Mouse (Mus musculus) layer of hippocampus, adult 2 months (tissue): ENCODE data around the gene Lrch3. TPM values are rescaled to one million over a fixed set of nuclear protein-coding genes. Genes with fewer than 3 reads are reported as not detected.

ENCODE experiments used
- DNase-seq, 2 experiments: peaks; one replicate each; pipeline ENCODE4 v3.0.0; 2022; ENCODE audit warnings: low spot score in 2 of 2
- H3K27ac ChIP-seq: fragments of 200-600 bp; 2 replicates; pipeline ENCODE4 v1.8.1; 2022
- H3K4me3 ChIP-seq: fragments of 200-600 bp; 2 replicates; pipeline ENCODE4 v1.8.1; 2022; ENCODE audit warnings: mild to moderate bottlenecking
- CTCF ChIP-seq: fragments of 200-600 bp; conservative IDR thresholded peaks from 2 replicates; pipeline ENCODE4 v1.8.1; 2022; ENCODE audit warnings: antibody characterized with exemption, mild to moderate bottlenecking, moderate library complexity
- total RNA-seq, 2 experiments: library from RNA; stranded (reverse); gene quantifications; 2 replicates each; pipeline ENCODE4 v1.2.3; 2021

Gene Lrch3
- total RNA-seq, 2 experiments from 2014 or later = 41.0 to 48.2 TPM

DNA sequence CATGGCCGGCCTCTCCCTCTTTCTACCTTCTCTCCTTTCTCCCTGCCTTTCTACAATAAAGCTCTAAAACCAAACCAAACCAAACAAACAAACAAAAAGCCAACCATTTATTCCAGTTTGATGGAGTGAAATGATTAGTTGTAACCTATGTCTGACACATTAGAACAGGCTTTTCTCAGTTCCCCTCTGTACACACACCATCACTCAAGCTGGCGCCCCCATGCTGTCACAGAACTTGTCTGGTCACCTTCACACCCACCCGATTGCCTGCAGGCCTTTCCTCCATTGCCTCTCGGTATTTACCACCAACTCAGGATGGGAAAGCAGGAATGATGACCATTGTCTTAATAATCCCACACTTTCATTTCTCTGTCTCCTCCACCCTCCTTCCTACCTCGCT, 43.0 kb downstream of the Lrch3 start:
- H3K4me3 ChIP-seq = no peak overlapping the region
- no peak for TF ChIP-seq CTCF
- no peak overlapping the region for H3K27ac ChIP-seq
- DNase-seq = no peak

DNA sequence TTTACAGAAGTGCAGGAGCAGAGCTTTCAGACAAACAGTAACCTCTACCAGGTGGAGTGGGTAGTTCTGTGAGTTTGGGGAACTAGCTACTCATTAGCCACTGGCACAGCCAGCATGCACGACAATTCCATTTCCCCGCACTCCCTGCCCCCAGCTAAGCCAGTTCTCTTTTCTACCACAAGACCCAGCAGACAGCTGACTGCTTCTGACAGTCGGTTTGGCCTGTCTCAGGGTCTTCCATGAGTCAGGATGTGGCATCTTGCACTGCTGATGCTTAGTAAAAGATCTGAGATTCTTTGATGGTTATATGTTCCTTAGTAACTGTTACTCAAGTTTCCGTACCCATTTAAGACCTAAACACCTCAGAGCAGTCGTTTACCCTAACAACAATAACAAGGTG, 58.6 kb downstream of the Lrch3 start:
- Histone ChIP-seq H3K27ac (no peak overlapping the region), H3K4me3 (no peak overlapping the region)
- TF ChIP-seq CTCF = no peak
- DNase-seq = no peak

- TF ChIP-seq CTCF = no peak
- DNase-seq = no peak
- no peak overlapping the region for H3K27ac ChIP-seq
- H3K4me3 ChIP-seq = no peak overlapping the region
Measured at GRCm38 (mm10) chr16:32973047-32973446, 59.1 kb downstream of the Lrch3 start.

DNA sequence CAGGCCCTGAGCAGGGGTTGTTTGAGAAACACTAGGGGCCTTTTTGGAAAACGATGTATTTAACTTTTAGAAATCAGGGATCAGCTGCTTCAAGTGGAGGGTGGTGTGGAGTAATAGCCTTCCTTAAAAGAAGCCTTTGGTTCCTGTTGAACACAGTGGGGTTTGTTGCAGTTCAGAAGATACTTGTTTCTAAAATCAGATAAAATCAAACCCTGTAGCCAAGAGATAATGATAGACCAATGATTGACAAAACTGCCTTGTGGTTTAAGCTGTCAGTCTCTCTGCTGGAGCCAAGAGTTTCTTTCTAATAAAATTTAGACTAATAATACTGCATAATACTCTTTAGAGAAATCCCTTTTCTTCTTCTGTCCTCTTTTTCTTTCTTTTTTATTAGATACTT, 66.3 kb downstream of the Lrch3 start:
- Histone ChIP-seq H3K27ac (peak overlapping the region; percentile 28; the same call in 1 of the 2 replicates), H3K4me3 (no peak overlapping the region)
- no peak for TF ChIP-seq CTCF
- DNase-seq = no peak

DNA sequence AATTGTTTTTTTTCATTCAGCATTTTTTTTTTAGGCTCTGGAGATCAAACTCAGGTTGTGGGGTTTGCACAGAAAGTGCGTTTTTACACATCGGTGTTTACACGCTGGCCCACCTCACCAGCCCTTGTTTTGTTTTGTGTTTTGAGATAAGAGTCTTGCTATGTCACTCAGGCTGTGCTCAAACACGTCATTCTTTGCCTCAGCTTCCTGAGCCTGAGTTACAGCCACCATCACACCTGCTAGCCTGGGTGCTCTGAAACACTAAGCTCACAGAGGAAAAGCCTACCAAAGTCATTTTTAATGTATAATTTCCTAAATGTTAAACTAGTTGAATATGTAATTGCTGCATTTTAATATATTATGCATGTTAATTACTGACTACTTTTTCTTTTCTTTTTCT, 67.5 kb downstream of the Lrch3 start:
- no peak for TF ChIP-seq CTCF
- no peak for DNase-seq
- Histone ChIP-seq H3K27ac (no peak overlapping the region), H3K4me3 (no peak overlapping the region)

DNA sequence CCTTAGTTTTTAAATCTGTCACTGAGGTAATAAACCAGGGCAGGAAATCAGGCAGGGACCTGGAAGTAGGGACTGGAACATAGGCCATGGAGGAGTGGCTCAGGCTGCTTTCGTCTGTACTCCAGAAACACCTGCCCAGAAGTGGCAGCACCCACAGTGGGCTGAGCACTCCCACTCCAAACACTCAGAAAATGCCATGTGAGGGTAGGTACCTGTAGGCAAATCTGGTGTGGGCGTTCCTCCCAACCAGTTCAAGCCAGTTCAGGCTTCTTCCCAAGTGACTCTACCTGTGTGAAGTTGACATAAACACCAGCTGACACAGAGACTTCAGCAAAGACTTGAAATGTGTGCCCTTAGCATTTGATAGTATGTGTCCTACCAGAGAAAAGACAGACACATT, 70.7 kb downstream of the Lrch3 start:
- DNase-seq = no peak
- Histone ChIP-seq H3K27ac (no peak overlapping the region), H3K4me3 (no peak overlapping the region)
- TF ChIP-seq CTCF = no peak

DNA sequence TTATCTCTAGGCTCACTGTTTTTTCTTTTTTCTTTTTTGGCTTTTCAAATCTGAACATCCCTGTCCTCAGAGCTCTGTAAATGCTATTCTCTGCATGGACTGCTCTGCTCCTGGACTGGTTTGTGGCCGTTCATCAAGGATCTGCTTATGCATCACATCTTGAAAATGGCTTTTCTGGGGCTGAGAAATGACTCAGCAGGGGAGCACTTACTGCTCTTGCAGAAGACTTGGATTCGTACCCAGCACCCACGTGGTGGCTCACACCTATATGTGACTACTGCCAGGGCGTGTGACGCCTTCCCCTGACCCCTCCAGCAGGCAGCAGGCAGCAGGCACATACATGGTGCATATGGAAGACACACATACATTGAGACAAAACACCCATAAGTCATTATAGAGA, 78.3 kb downstream of the Lrch3 start:
- no peak for TF ChIP-seq CTCF
- DNase-seq = no peak
- Histone ChIP-seq H3K4me3 (no peak overlapping the region), H3K27ac (no peak overlapping the region)

- no peak overlapping the region for H3K27ac ChIP-seq
- no peak for TF ChIP-seq CTCF
- H3K4me3 ChIP-seq = no peak overlapping the region
- DNase-seq = no peak
Measured at GRCm38 (mm10) chr16:33005216-33005615, 91.3 kb downstream of the Lrch3 start.

DNA sequence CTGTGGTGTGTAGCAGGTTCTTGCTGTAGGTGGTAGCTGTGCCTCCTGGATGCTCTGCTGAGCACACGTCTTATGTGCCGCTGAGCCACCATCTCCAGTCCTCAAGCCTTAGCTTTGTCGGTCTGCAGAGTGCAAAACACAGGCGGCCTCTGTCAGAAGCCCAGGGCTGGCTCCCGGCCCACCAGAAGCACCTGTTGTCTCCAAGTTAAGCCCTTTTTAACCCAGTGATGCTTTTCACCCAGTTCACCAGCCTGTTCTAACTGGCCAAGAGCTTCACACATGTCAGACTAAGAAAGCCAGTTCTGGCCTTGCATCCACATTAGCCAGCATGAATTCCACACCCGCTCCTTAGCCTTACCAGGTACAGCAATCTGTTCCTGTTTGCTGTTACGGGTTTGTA, 93.0 kb downstream of the Lrch3 start:
- Histone ChIP-seq H3K27ac (no peak overlapping the region), H3K4me3 (no peak overlapping the region)
- no peak for DNase-seq
- no peak for TF ChIP-seq CTCF

DNA sequence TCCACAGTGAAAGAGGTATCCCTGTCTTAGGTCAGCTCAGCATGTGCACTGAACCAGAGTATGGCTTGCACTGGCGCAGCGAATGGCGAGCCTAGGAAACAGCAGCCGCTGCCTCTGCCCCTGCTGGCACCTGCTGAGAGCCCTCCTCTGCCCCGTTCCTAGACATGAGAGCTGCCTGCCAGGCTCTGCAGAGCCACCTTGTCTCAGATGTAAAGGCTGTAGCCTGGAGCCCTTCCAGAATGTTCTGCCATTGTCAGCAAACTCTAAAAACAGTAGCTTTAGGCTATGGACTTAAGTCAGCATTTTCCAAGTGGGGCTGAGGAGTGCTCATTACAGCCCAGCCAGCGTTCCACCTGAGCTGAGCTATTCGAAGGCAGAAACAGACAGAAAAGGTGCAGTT, 93.5 kb downstream of the Lrch3 start:
- no peak for TF ChIP-seq CTCF
- DNase-seq = no peak
- Histone ChIP-seq H3K4me3 (no peak overlapping the region), H3K27ac (no peak overlapping the region)

GRCm38 (mm10) chr16:33010166-33010565, 96.3 kb downstream of the Lrch3 start:
- Histone ChIP-seq H3K27ac (no peak overlapping the region), H3K4me3 (no peak overlapping the region)
- peak; percentile 18 to 23 for DNase-seq
- no peak for TF ChIP-seq CTCF

DNA sequence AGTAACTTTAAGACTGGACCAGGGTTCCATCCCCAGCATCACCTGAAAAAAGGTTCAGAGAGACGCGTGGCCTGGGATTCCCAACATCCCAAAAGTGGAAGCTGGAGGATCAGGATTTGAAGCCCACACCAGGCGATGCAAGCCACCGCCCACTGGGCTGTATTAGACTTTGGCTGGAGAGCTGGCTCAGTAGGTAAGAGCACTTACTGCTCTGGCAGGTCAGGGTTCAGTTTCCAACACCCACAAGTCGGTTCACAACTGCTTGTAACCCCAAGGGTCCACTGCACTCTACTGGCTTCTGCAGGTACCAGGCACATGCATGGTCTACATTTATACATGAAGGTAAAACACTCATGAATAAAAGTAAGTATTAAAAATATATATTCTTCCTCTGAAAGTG, 99.9 kb downstream of the Lrch3 start:
- TF ChIP-seq CTCF = no peak
- no peak overlapping the region for H3K4me3 ChIP-seq
- DNase-seq = no peak
- no peak overlapping the region for H3K27ac ChIP-seq

DNA sequence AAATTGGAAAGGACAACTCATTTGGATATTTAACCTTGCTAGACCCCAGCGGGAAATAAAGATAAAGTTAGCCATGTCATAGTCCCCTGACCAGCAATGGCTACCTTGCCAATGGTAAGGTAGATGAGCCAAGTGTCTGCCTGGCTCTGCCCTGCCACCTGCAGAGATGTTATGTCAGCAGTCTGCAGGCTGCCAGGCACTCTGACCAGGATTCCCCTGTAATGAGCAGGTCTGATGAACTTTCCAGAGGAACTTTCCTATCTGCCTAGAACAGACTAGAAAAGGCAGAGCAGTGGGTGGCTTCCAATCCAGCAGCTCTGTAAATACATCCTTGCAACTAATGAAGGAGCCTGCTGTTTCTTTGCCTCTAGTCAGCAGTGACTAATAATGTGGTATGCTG, 101.0 kb downstream of the Lrch3 start:
- no peak for TF ChIP-seq CTCF
- DNase-seq = no peak

GRCm38 (mm10) chr16:33015396-33015907, 101.6 kb downstream of the Lrch3 start:
- DNase-seq = no peak
- no peak for TF ChIP-seq CTCF
- Histone ChIP-seq H3K4me3 (no peak overlapping the region), H3K27ac (no peak overlapping the region)

More for the DNA sequence above, 101.0 kb downstream of the Lrch3 start:
- Histone ChIP-seq H3K4me3 (no peak overlapping the region), H3K27ac (no peak overlapping the region)

DNA sequence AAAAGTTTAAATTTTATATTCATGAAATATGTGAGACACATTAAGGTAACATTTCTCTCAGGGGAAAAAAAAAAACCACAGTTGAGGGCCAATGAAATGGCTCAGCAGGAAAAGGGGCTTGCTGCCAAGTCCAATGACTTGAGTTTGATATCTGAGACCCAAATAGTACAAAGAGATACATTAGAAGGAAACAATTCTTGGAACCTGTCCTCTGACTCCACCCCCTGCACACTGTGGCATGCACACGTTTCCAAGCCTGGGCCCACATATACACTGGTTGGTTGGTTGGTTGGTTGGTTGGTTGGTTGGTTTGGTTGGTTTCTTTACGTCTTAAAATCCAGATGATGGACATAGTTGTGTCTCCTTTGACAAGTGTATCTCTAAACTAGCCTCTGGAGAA, 102.1 kb downstream of the Lrch3 start:
- TF ChIP-seq CTCF = no peak
- no peak for DNase-seq
- Histone ChIP-seq H3K4me3 (no peak overlapping the region), H3K27ac (no peak overlapping the region)
